Mouse (Mus musculus) limb, embryonic 14.5 days (tissue): ENCODE results near the gene Lamb2. TPM values are rescaled to one million over a fixed set of nuclear protein-coding genes. Genes with fewer than 3 reads are reported as not detected.

Source experiments
- ATAC-seq: fragments of 200-750 bp; cut with Nextera tagmentation; 2 replicates; pipeline ENCODE4 v1.8.0; 2017; ENCODE audit warnings: low read depth, moderate number of reproducible peaks, moderate TSS enrichment; ENCODE audit not compliant: low FRiP score
- DNase-seq: peaks from one replicate; pipeline ENCODE4 v3.0.0-alpha.2; 2015; ENCODE audit warnings: low spot score
- H3K27ac ChIP-seq: fragments of 300-500 bp; sonication (generic); replicated peaks from 2 replicates; pipeline ENCODE4 v1.5.1; 2014; ENCODE audit warnings: low read depth, mild to moderate bottlenecking, low read length, moderate library complexity, mixed read lengths
- H3K27me3 ChIP-seq: fragments of 300-500 bp; sonication (generic); 2 replicates; pipeline ENCODE4 v1.6.1; 2014; ENCODE audit warnings: low read length, mixed read lengths; ENCODE audit not compliant: control insufficient read depth, insufficient read depth
- H3K36me3 ChIP-seq: fragments of 300-500 bp; sonication (generic); 2 replicates; pipeline ENCODE4 v1.6.1; 2014; ENCODE audit warnings: mild to moderate bottlenecking, low read length, moderate library complexity, mixed read lengths; ENCODE audit not compliant: control insufficient read depth, insufficient read depth
- H3K4me1 ChIP-seq: fragments of 300-500 bp; sonication (generic); 2 replicates; pipeline ENCODE4 v1.6.1; 2014; ENCODE audit warnings: antibody characterized with exemption, low read length, mixed read lengths; ENCODE audit not compliant: control insufficient read depth, insufficient read depth
- H3K4me2 ChIP-seq: fragments of 300-500 bp; sonication (generic); replicated peaks from 2 replicates; pipeline ENCODE4 v1.6.1; 2014; ENCODE audit warnings: low read depth, mild to moderate bottlenecking, low read length, moderate library complexity; ENCODE audit not compliant: severe bottlenecking
- H3K4me3 ChIP-seq: fragments of 300-500 bp; sonication (generic); replicated peaks from 2 replicates; pipeline ENCODE4 v1.5.1; 2014; ENCODE audit warnings: low read length
- H3K9ac ChIP-seq: fragments of 300-500 bp; sonication (generic); 2 replicates; pipeline ENCODE4 v1.6.1; 2014; ENCODE audit warnings: mild to moderate bottlenecking, low read depth, low read length, moderate library complexity; ENCODE audit not compliant: severe bottlenecking
- H3K9me3 ChIP-seq: fragments of 300-500 bp; sonication (generic); 2 replicates; pipeline ENCODE4 v1.6.1; 2016; ENCODE audit warnings: low read length; ENCODE audit not compliant: control insufficient read depth
- POLR2A ChIP-seq: fragments of 200-500 bp; IDR thresholded peaks from 2 replicates; pipeline ENCODE4 v1.8.0; 2012; ENCODE audit warnings: inconsistent platforms, mild to moderate bottlenecking, moderate library complexity, borderline replicate concordance; ENCODE audit not compliant: insufficient read depth, insufficient read length; ENCODE audit errors: extremely low read depth
- WGBS: fragments of 180-500 bp; shearing (Covaris S2); extraction: QIAGEN DNeasy Blood & Tissue Kit; methylation state at CpG from one replicate; pipeline ENCODE4 v1.1.7; 2014; 5-methylcytosine and 5-hydroxymethylcytosine counted together
- polyA plus RNA-seq, 2 experiments: library from polyadenylated mRNA; depleted of rRNA in 1 of 2; stranded (reverse) in 1 of 2; unstranded in 1 of 2; fragments of >200 nt; fragmentation: Nextera tagmentation in 1 of 2; extraction: Ambion mirVana in 1 of 2; gene quantifications; 2 replicates each; pipeline versions ENCODE4 v1.2.1 to v1.2.3; 2012 to 2014

Lamb2 gene
- polyA plus RNA-seq, 2 experiments: 59.0 to 214 TPM

GRCm38 (mm10) chr9:108455747-108456571 lies 23.6 kb upstream of the Lamb2 start:
- Histone ChIP-seq H3K9me3 (no peaks in the 10 kb centered on the region), H3K4me2 (no peak overlapping the region), H3K27me3 (no peaks in the 10 kb centered on the region), H3K9ac (no peak overlapping the region), H3K4me1 (peaks cover 17% of the 10 kb centered on the region), H3K36me3 (no peaks in the 10 kb centered on the region), H3K27ac (no peak overlapping the region), H3K4me3 (no peak overlapping the region)
- 74% methylated on average over 12 of the region's 12 CpGs for WGBS
- TF ChIP-seq POLR2A: no peak
- ATAC-seq: no peak
- DNase-seq: no peak

DNA sequence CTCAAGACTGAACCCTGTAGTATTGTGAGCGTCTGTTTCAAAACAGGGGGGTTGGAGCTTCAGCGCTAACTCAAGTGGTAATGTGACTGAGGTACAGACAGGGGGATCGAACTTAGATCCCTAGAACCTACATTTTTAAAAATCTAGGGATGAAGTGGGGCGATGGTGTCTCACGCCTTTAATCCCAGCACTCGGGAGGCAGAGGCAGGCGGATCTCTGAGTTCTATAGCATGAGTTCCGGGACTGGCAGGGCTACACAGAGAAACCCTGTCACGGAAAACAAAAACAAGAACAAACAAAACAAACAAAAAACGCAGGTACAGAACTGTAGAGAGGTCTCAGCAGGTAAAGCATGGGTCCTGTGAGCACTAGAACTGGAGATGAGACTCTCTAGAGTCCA lies 22.6 kb upstream of the Lamb2 start:
- no peak for ATAC-seq
- no peak overlapping the region for H3K4me3 ChIP-seq
- DNase-seq: no peak
- peaks cover 17% of the 10 kb centered on the region for H3K4me1 ChIP-seq
- no peaks in the 10 kb centered on the region for H3K27me3 ChIP-seq
- no peaks in the 10 kb centered on the region for H3K9me3 ChIP-seq
- H3K9ac ChIP-seq: no peak overlapping the region
- no peak overlapping the region for H3K4me2 ChIP-seq
- H3K27ac ChIP-seq: no peak overlapping the region
- no peak for TF ChIP-seq POLR2A
- WGBS: 86% methylated on average over 10 of the region's 10 CpGs
- H3K36me3 ChIP-seq: no peaks in the 10 kb centered on the region

DNA sequence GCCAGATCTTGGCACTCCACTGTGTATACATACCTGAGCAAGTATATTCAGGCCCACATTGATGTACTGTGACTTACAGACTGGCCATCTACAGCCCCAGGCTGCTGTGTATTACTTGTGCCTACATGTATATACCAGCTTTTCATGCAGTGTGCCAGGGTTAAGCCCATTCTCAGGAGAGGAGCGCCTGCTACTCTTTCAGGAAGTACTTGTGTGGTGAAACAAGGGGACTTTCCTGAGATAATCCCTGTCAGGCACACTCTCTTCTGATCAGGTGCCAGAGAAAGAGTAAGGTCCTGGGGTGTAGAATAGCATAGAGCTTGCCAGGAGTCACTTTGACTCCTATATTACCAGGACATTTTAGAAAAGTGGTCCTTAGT lies 19.6 kb upstream of the Lamb2 start:
- Histone ChIP-seq H3K27me3 (no peaks in the 10 kb centered on the region), H3K4me1 (peaks cover 7% of the 10 kb centered on the region), H3K4me2 (peak overlapping the region; percentile 90), H3K9me3 (no peaks in the 10 kb centered on the region), H3K9ac (no peak overlapping the region), H3K36me3 (peaks cover 25% of the 10 kb centered on the region), H3K27ac (peak overlapping the region; percentile 80), H3K4me3 (peak overlapping the region; percentile 92)
- WGBS: 91% methylated on average over 1 of the region's 1 CpGs
- ATAC-seq (no peak), DNase-seq (no peak)
- TF ChIP-seq POLR2A: no peak

DNA sequence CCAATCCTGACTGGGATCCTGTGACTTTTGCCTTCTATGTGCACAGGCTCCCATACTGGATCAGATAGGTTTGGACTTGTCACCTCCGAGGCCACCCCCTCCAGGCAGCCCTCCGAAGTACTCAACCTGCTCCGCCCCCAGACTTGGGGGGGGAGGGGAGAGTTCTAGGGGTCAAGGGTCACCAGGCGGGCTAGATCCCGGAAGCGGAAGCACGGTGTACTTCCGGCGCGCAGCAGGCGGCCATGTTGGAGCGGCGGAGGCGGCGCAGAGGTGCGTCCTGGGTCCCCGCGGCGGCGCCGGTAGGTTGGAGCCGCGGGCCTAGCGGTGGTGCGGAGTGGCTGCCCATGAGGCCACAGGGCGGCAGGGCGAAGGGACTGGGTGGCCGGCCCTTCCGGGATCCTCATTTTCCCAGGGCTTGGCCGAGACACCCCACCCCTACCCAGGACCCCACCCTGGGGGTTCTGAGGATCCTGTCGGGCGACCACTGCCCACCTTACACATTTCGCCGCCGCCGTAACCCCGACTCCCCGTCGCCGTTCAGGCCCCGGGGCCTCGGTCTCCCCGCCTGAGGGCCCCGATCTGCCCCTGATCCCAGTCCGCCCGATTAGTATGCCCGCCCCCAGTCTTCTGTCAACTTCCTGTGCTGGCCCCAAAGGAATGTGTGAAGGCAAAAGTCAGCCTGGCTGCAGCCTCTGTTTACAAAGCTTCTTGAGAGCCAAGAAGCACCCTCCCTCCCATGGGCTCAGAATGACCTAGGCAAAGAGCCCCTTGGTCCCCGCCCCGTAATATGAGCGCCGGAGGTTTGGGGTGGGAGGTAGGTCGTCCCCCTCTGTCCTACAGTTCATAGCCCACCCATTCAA lies 19.0 kb upstream of the Lamb2 start, which contains the start of gene Ccdc71:
Gene Ccdc71, plus strand, starts transcription at position 209 of the 860 bp plus-strand sequence.
- no peaks in the 10 kb centered on the region for H3K27me3 ChIP-seq
- DNase-seq (peak; percentile 75), ATAC-seq (peak; percentile 83)
- peak; percentile 51; the same call in 1 of the 2 replicates for TF ChIP-seq POLR2A
- peak within 1 kb of the TSS; percentile 92 for H3K4me3 ChIP-seq
- H3K4me1 ChIP-seq: peaks cover 7% of the 10 kb centered on the region
- H3K9ac ChIP-seq: peak within 1 kb of the TSS; percentile 84
- H3K4me2 ChIP-seq: peak within 1 kb of the TSS; percentile 90
- WGBS: 1% methylated on average over 49 of the region's 52 CpGs
- peak within 1 kb of the TSS; percentile 80 for H3K27ac ChIP-seq
- peaks cover 31% of the 10 kb centered on the region for H3K36me3 ChIP-seq
- H3K9me3 ChIP-seq: no peaks in the 10 kb centered on the region

DNA sequence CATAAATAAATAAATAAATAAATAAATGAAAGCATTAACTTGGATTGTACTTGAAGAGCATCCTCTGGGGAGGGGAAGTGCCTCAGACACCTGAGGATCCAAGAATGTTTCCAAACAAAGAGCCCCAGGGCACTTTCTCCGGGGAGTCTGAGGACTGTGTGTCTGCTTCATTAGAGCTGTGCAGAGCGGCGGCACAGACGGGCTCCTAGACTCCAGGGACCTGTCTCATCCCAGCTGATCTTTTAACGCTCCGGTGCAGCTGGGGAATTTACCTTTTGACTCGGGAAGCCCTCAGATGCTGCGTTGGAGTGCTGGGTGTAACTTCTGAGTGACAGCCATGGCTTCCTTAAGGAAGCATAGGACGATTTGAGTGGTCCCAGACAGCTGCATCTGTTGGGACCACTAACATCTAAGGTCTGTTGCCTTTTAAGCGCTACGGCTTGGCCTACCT lies 18.3 kb upstream of the Lamb2 start, which contains the start of gene Klhdc8b:
Gene Klhdc8b, minus strand, starts transcription at position 401 of the 451 bp plus-strand sequence.
- H3K36me3 ChIP-seq: peaks cover 38% of the 10 kb centered on the region
- H3K27me3 ChIP-seq: no peaks in the 10 kb centered on the region
- ATAC-seq (no peak), DNase-seq (no peak)
- H3K9me3 ChIP-seq: no peaks in the 10 kb centered on the region
- peak within 1 kb of the TSS; percentile 84 for H3K9ac ChIP-seq
- H3K4me2 ChIP-seq: peak within 1 kb of the TSS; percentile 90
- peak within 1 kb of the TSS; percentile 80 for H3K27ac ChIP-seq
- H3K4me3 ChIP-seq: peak within 1 kb of the TSS; percentile 92
- 22% methylated on average over 11 of the region's 11 CpGs for WGBS
- H3K4me1 ChIP-seq: peaks cover 7% of the 10 kb centered on the region
- TF ChIP-seq POLR2A: no peak
